Mouse (Mus musculus): ENCODE results near the gene Gm853.

The Gm853 gene

DNA sequence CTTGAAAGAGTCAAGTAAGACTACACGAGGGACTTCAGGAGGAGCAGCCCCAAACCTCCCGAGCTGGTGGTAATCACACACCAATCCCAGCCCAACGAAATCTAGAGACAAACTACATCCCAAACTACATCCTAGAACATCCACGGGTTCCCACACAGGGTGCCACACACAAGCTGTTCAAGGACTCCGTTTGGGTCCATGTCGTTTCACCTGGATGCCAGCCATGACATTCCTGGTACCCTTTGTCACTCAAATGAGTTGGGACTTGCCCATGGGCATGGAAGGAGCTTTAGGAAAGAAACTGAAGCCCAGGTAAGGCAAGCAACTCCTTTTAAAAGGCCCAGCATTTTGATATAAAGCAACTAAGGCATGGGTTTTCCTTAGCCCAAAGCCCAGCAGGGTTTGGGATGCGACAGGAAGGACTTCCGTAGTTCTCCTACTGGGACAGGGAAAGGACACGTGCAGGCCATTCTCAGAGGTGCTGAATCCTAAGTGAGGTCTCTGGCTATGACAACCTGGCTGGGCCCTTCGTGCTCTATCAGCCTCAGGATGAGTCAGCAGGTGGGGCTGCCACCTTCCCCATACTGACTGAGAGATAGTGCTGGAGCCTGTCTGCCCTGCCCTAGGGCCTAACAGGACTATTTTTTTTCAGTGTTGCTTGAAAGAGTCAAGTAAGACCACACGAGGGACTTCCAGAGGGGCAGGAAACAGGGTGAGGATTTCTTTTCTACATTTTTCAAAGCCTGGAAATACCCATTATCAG is 49.0 kb downstream of the Gm853 start:
- DNase-seq: no peak

DNA sequence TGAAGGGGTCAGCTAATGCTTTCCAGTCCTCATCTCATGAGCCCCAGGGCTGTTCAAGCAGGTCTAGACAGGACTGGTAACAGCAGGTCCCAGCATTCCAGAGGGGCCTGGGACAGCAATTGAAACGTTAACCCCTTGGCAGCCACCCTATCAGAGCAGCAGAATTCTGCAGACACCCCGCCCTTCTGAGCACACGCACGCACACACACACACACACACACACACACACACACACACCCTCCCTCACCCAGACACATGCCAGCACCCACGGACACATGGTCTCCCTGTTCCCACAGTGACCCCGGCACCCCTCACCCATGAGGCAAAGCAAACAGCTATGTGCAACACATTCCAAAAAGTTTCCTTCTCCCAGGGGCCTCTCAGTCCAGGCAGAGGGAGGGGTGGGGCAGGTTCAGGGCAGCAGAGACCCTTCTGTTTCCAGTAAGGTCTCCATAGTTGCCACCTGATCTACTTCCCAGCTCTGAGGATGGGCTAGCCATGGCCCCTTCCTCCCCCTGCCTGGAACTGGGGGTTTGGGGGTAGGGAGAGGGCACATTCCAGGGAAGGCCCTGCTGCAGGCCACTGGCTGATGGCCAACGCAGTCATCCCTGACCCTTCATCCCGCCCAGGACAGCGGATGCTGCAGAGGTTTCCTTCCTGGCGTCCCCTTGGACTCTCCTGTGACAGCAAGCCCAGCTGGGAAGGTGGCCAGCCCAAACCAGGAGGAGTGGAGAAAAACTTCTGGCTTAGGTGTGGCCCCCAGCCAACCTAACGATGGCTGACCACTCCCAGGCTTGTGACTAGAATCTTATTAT is 50.0 kb downstream of the Gm853 start:
- DNase-seq: peak; percentile 87 to 93

DNA sequence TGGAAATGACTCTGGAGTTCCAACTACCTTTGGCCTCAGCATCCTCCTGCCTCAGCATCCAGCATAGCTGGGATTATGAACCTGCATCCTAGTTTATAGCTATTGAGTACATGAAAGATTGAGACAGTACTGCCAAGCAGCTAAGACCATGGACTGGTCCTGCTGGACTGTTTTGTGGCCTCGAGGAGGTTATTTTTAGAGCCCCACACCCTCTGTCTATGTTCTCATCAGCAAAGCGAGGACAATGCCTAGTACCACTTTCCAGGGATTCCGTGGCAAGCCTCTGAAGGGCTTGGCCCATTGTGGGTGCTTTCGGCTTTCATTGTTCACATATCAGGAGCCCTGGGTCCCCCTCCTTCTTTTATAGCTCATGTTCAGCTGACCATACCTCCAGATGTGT is 51.8 kb downstream of the Gm853 start:
- DNase-seq: no peak

DNA sequence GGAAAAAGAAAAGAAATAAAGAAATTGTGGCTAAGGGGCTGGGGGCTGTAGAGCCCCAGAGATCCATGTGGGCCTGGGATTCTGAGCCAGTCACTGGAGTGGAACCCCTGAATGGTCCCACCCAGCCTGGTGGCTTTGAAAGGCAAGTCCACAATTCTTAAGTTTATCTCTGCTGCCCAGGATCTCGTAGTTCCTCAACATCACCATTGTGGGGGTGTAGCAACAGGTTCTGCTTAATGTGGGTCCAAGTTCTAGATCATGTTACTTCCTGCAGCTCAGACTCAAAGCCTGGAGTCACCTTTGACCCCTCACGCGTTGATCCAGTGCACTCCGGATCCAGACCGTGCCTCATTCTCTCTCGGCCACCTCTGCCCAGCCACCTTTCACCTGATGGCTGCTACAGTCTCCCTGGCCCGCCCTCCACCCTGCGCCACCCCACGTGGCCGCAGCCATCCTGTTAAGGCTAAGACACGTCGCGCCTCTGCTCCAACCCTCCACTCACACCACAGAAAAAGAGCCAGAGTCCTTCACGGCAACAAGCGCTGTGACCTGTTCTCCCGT is 52.7 kb downstream of the Gm853 start:
- DNase-seq: peak in 1 of 2 experiments; percentile 49

DNA sequence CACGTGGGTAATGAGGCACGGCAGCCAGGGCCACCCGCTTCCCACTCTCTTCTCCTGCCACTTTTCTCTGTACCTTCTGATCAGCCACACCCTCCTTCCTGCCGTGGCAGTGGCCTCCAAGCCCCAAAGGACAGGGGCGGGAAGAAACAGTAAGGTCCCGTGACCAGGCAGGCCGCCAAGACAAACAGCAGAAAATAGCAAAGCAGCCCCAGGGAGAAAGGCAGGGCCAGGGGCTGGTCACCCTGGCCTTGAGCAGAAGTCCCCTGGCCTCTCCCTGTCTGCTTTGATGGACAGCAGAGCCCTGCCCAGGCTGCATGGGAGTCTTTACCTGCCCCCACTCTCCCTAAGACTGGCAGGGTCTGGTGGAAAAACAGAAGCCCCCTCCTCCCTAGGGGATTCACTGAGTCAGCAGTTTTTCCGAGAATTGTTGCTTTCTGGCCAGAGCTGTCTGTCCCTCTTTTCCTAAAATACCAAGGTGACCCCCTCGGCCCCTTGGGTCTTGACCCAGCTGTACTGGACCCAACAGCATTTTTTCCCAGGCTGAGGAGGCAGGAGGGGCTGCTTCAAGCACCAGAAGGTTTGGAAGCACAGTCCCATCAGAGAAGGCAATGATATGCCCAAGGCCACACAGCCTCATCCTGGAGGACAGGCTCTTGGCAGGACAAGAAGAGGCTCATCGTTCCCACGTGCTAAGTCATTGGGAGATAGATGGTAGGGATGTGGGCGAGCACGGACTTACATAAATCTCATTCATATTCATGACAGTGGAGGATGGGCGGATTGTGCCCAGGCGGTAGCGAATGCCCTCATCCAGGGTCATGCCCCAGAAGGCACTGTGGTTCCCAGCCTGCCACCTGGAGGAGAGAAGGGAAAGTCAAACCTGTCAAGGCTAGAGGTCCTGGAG is 53.7 kb downstream of the Gm853 start:
- peak; percentile 90 to 93 for DNase-seq

DNA sequence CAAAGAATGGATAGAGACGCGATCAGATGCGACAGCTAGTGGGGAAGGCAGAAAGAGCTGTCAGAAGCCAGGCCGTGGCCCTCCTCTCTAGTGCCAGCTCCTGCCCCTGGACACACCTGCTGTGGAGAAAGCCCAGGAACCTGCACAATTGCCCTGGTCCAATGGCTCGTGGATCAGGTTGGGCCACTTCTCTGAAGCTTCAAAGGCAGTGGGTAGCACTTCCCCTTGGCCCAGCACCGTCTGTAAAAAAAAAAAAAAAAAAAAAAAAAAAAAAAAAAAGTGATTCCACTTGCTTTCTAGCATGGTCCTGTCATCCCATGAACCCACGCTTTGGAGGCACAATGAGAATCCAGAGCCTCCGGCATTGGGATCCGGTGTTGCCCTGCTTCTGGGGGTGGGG is 54.4 kb downstream of the Gm853 start:
- DNase-seq: peak in 1 of 2 experiments; percentile 39

DNA sequence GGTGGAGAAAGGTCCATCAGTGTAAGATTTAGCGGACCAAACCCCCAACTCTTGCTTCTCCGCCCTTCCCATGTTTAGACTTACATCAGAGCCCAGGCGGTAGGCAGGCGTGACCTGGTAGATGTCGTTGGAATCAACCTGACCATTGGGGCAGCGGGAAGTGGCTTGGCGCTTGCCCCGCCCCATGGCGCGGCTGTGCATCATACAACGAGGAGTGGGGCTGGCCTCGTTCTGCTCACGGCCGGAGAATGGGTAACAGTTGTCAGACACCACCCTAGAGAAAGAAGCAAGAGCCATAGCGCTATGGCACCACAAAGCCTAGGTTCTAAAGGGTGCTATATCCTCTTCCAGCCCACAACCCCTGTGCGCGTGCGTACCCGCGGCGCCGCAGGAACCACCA is 54.9 kb downstream of the Gm853 start:
- peak in 1 of 2 experiments; percentile 30 for DNase-seq

DNA sequence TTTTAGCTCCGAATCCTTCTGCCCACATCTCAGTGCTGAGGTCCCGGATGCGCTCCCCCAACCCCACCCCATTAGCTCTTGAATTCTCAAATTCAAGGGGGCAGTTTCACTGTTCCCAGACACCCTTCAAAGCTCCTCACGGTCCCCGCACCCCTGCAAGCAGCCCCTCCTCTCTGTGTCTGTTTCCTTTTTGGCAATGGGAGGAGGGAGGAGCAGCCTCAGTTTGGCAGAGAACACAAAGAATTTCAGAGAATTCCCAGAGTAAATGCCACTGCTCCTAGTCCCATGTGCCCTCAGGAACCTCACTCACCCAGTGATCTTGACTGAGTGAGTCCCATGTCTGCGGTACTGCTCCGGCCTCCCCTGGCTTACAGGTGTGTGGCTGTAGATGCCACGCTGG is 55.6 kb downstream of the Gm853 start:
- DNase-seq: peak in 1 of 2 experiments; percentile 28

DNA sequence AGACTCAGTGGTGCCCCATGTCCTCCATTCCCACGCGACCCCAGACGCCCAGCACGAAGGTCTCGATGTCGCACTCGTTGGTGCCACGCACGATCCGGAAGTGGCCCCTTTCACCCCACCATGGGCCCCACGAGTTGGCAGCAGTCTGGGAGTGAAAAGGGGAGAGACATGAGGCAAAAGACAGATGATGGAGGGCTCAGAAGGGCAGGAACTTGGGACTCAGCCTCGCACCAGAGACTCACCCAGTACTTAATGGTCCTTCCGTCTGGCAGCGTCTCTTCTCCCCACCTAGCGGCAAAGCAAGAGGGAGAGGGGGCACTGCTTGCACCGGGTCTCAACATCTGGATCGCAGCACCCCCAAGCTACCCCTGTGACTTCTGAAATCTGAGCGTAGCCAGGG is 56.1 kb downstream of the Gm853 start:
- DNase-seq: no peak

DNA sequence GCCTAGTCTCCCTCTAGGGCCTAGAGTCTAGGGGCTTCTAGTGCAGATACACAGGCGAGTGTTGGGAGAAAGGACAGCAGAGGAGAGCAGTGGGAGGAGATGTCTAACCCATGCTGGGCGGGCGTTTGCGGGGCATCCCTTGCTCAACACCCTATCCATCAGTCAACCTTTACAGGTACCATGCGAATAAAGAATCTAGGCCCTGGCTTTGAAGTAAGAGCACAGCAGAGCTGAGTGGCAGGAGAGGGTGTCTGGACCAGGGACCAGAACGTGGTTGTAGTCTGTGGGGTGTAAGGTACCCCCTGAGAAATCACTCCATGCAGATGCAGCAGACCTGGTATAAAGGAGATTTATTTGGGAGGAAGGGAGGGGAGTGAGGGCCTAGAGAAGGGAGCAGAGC is 58.1 kb downstream of the Gm853 start:
- no peak for DNase-seq

DNA sequence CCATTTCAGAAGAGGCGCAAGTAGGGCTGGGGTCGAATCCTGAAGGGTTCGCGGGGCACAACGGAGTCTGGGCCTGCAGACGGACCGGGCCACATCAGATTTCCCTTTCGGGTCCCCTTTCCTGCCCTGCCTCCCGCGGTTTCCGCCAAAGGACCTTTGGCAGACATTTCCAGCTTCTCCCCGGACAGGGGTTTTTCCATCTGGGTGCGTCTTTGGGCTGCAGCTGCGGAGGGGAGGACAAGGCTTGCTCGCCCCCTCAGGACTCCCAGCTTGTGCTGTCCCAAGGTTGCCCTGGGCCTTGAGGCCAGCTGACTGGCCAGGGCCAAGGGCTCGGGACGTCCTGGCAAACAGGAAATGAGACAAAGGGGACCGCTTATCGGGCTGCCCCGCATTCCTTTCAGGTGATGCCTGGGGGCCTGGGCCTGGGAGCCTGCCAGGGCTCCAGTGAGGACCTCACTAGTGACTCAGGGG is 58.8 kb downstream of the Gm853 start:
- peak; percentile 62 to 76 for DNase-seq

DNA sequence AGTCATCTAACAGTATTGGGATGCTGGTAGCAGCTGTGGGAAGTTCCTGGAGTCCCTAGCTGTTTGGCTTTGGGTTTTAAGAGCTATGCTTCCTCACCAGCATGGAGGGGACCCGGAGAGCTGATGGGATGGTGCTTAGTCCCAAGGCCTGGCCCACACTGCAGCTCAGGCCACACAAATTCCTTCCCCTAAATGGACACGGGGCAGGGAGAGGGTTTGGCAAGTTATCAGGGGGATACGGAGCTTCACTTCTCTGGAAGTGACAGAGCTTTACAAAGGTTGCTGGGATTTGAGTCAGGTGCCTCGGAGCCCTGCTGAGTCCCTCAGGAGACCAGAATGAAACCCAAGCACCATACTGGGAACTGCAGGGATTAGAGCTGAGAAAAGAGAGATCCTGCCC is 60.9 kb downstream of the Gm853 start:
- no peak for DNase-seq

Data from kidney, postnatal 4 days (tissue).